Mouse (Mus musculus) layer of hippocampus, postnatal 10 days (tissue): ENCODE measurements around the gene Zc3h4. TPM values are rescaled to one million over a fixed set of nuclear protein-coding genes. Genes with fewer than 3 reads are reported as not detected.
"Not testable (repeated sequence)": the region's sequence is repeated elsewhere in the genome, so short reads cannot be mapped to it uniquely, and the experiment has no call there.

Source experiments
- DNase-seq, 2 experiments: peaks; one replicate each; pipeline ENCODE4 v3.0.0; 2021; ENCODE audit warnings: low spot score in 2 of 2
- long read RNA-seq: library from polyadenylated mRNA; stranded (forward); transcript quantifications from one replicate; pipeline ENCODE4 v2.0.0, GENCODE M21; 2023
- total RNA-seq, 2 experiments: library from RNA; stranded (reverse); gene quantifications; 2 replicates each; pipeline ENCODE4 v1.2.3; 2021

Gene Zc3h4
- 10 to 100 TPM; 46.4 to 52.8 TPM for total RNA-seq
- long read RNA-seq, partial matches to known transcripts = 0 of 15 reads
- long read RNA-seq, other reads (novel, unspliced or antisense) = 15 of 15 reads

DNA sequence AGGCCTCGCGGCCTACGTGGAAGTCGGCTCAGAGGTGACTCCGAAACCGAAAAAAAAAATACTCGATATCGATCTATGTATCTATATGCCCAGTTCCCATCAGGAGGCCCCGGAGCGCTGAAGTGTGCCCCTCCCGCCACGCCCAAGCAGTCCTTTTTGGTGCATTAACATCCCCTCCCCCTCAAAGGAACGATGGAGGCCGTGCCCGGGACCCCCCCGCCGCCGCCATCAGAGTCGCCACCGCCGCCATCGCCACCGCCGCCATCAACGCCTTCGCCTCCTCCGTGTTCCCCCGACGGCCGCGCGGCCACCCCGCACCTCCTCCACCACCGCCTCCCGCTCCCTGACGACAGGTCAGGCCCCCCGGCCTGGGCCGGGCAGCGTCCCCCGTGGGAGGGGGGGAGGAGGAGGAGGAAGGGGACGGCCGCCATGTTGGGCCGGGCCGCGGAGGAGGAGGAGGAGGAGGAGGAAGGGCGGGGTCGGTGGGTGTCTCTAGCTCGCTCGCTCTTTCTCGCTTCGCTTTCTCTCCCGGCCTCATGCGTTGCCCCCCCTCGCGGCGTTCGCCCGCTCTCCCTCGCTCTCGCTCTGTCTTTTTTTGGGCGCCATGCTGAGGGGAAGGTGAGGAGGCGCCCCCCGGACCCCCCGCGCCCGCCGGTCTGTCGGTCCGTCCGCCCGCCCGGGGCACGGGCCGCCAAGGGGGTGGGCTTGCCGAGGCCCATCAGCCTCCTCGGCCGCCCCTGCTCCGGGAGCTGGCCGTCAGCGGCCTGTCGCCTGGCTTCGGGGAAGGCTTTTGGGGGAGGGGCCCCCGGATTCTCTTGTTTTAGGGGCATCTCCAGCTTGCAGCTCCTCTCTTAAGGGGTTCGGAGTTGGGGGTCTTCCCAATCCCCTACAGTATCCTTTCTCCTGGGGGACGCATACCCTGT, at the start of gene Zc3h4:
TSS of gene Zc3h4 (plus strand) at position 222 of the 923 bp plus-strand sequence.
- DNase-seq = peak; percentile 86 to 91

DNA sequence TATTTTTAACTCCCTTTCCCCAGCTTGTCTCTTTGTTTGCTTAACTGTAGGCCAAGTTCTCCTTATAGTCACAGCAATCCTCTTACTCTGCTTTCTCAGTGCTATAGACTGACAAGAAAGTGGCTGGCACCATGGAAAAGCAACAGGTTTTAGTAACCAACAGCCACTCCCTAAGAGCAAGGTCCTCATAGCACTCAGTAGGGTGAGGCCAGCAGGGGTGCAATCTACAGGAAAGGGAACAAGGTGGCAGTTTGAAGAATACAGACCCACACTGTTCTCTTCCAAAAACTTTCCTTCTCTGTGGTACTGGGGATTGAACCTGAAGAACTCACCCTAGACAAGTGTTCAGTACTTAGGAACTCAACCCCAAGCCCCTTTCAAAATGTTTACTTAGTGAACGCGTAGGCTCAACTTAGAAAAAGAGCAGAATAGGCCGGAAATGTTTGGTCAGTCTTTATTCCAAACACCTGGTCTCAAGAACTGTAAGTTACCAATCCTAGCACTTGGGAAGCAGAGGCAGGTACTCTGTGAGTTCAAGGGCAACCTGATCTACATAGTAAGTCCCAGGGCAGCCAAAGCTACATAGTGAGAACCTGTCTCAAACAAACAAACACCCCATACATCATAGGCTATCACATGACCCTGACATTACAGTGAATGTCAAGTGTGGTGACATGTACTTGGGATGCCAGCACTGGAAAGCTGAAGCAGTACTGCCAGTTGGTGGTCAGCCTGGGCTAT, 44.7 kb upstream of the Zc3h4 start:
- DNase-seq = no peak

DNA sequence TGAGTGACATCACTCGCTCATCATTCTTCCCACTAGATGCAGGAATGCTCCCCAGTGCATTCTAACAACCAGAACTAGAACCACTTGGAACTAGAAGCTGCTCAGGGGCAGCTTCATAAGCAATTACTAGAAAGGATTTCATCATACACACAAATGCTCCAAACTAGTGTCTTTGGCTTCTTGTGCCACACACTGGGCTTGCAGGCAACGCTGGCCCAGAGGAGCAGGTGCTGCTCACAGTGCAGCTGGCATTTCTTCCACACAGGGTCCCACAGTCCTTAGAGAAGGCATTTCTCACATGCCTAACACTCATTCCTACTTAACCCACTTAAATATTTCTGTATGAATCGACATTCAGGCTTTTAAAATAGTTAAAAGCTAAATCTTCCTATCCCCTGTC, 43.1 kb upstream of the Zc3h4 start:
- DNase-seq = no peak

DNA sequence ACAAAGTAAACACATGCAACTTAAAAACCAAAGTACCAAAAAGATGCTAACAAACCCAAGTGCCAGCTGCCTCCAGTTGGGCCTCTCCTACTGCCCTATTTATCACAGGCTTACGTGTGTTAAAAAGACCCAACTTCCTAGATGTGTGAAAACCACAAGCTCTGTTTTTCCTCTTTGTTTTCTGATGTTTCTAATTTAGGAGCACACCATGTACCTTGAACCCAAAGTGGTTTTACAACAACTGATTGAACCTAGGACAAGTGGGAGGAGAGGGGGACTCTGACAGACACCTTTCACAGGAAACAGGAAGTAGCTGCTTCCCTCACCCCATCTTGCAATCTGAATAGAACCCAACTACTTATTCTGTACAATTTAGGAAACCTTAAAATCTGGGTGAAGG, 36.4 kb upstream of the Zc3h4 start:
- no peak for DNase-seq

DNA sequence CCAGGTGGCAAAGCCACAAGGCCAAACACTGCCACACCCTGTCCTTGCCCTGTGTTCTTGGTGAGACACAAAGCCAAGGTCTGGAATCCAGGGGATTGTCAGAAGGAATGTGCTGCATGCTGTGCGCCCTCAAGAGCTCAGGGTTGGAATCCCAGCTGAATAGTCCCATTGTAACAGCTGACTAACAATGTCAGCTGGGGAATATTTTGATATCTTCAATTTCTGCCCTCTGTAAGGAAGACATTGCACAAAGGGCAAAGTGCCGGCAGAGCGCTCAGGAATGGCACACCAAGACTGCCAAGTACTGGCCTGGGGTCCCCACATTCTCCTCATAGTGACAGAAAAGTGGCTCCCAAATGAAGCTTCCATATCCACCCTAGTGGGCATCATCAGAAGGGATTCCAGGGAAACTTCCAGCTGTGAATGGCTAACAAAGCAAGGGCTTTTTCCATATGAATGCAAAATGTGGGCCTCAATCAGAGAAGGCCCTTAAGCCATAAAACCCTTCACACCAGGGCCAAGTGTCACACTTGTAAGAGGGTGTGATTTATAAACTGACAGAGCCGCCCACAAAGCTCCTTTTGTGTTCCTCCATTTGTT, 35.7 kb upstream of the Zc3h4 start:
- DNase-seq = no peak

DNA sequence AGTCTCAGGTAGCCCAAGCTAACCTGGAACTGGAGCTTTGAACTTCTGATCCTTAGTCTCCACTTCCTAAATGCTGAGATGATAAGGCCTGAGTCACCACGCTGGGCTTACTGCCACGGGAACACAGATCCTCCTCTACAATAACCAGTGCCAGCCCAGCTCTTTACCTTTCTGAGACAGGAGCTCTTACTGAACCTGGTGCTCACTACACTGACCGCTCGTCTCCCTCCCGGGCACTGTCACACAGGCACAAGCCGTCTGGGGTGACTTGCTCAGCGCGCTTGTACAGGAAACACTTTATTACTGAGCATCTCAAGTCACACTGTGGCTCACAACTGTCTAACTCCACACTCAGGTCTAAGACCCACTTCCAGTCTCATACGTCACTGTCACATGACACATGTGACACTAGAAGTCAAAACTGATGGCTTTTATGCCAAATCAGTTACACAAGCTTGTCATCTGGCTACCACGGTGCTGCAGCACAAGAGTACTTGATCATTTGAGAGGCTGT, 34.5 kb upstream of the Zc3h4 start:
- no peak for DNase-seq

DNA sequence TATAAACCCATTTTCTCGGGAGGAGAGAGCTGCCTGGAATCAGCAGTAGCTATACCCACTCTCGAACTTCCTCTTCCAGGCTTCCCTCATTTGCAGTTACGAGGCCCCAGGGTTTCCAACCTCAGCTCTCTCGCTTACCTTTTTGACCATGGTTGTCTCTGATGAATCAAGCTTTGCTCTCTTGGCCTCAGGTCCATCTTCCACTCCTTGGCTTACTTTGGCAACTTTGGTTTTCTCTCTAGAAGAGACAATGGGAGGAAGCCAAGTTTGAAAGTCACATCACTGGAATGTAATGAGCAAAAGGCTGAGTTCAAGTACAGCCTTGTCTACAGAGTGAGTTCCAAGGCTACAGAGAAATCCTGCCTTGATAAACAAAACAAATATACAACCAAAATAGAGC, 34.0 kb upstream of the Zc3h4 start:
- no peak for DNase-seq

DNA sequence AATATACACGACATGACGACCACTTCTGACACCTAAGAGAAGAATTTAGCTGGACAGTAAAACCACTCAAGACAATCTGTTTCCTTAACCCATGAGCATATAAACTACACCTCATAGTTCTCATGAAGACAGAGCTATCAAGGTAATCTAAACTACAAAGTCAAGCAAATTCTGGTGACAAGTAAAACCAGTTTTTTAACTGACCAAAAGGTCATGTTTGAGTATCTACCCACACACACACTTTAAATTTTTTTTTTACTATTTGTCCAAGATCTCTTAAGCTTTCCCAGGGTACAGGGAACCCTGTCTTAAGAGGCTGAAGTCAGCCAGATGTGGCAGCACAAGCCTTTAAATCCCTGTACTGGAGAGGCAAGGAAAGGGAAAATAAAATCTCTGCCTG, 31.9 kb upstream of the Zc3h4 start:
- DNase-seq = no peak

DNA sequence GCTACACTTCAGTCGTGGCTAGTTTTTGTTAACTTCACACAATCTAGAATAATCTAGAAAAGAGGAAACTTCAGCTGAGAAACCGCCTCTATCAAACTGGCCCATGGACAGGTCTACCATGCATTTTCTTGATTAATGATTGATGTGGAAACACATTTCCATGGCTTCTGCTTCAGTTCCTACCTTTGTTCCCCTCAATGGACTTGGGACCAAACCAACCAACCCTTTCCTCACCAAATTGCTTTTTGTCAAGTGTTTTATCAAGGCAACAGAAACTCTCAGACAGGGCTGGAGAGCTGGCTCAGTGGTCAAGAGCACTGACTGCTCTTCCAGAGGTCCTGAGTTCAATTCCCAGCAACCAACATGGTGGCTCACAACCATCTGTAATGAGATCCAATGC, 30.1 kb upstream of the Zc3h4 start:
- no peak for DNase-seq

DNA sequence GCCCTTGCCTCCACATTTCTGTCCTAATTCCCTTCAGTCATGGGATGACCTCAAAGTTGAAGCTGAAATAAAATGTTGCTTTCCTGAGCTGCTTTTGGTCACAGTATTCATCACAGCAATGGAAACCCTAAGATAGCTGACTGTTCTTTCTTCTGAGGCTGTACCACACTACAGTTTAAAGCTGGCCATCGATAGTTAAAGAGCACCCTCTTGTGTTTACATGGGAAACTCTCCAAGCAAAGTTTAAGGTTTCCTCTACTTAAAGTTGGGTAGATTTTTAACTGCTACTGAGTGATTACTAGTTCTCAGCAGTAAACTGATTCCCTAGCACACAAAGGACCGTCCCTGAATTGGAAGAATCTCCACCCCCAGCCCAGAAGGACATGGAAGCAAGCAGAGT, 27.0 kb upstream of the Zc3h4 start:
- no peak for DNase-seq

DNA sequence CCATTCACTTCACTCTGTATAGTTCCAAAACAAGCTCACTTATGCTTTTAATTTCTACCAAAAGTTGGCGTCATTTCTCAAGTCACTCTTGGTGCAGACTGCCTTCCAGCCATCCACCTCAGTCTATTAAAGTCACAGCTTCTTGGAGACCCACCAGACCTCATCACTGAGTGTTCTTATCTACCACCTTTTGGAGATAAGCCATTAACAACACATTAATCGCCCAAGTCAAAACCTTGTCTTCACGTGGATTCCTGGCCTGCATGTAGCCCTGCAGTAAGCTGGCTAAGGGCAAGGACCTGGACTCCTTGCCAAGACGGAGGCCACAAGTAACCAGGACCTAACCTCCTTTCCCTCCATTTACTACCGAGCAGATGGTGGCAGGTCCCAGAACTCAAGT, 25.7 kb upstream of the Zc3h4 start:
- DNase-seq = no peak

DNA sequence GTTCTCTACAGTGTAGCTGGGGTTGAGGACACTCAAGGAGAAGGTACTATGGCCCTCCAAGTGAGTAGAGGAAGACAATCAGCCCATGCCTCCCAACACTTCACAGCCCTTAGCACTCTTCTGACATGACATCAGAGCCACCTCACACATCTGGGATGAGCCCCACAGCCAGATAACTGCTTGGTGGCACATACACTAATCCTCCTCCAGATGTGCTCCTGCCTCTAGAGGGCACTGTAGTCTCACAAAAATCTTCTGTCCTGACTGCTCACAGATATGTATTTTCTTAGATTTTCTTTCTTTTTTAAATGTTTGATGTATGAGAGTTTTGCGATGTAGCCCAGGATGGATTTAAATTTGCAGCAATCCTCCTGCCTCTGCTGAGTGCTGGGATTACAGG, 24.2 kb upstream of the Zc3h4 start:
- peak; percentile 33 to 51 for DNase-seq

DNA sequence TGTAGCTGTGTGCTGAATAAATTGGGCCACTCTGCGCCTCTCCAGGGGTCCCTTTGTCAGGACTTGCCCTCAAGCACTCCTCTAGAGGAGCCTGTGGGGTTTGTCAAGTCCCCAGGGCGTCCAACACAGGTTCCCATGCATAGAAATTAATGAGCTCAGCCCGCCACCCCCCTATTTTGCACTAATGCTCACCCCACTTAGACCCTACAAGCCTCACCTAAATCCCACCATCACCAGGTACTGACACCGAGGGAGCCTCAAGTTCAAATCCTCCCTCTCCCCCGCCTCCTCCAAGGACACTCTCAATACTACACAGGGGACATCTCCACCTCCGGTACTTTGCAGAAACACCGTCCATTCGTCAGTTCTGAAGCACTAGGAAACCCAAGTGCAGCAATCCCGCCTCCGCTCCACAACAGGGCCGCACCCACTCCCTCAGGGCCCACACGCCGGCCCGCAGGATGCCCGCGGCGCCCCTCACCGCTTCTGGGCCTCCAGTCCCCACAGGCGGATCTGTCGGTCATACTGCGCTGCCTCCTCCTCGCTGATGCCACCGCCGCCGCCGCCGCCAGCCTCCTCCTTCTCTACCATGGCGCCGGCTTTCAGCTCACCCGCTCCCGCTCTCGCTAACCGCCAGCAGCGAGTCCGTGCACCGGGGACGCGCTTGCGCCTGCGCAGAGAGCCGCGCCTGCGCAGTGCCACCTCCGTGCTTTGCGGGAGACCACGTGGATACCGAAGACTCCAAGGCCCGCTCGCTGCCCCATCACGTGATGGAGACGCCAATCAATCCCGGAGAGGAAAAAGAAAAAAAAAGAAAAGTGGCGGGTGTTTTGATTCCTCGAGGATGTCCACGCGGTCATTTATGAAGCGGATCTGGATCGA, 13.3 kb upstream of the Zc3h4 start, which contains the start of gene Sae1:
TSS of gene Sae1 (minus strand) at position 647 of the 882 bp plus-strand sequence.
- peak; percentile 97 for DNase-seq

DNA sequence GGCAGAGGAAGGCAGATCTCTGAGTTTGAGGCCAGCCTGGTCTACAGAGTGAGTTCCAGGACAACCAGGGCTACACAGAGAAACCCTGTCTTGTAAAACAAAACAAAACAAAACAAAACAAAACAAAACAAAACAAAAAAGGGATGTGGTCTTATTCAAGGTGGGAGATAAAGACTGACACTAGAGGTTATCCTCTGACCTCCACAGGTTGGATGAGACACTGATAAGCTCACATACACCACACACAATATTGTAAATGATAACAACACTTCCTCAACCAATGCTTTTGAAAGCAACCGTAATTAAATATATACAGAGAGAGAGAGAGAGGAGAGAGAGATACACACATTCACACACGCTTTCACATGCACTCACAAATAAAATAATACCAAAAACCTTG, 10.8 kb upstream of the Zc3h4 start:
- DNase-seq = not testable (repeated sequence)

DNA sequence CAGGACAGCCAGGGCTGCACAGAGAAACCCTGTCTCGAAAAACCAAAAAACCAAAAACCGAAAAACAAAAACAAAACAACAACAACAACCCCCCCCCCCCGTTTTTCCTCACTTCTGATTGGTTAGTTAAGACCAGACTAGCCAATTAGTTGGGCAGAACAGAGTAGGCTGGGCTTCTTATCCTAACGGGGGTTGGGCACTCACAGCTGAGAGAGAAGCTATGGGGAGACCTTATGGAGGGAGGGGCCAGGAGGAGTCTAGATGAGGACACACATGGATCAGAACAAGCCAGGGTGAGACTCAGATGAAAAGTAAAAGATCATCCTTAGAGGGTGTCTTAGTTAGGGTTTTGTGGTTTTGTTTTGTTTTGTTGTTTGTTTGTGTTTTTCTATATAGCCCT, 7.8 kb upstream of the Zc3h4 start:
- DNase-seq = no peak

DNA sequence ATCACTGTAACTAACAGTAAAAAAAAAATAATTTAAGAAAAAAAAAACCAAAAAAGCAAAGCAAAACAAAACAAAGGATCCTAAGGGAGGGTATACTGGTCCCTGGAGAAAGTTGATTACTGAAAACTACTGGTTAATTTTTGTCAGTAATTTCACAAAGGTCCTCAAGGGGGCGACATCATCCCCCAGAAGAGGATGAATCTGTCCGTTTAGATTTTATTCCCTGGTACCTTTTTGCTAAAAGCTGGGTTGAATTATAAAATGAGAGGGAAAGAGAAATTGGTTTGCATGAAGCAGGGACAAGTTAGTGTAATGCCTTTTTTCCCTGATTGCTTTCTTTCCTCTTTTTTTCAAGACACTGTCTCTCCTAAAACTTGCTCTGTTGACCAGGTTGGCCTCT, 4.8 kb upstream of the Zc3h4 start:
- DNase-seq = peak; percentile 35 to 65

DNA sequence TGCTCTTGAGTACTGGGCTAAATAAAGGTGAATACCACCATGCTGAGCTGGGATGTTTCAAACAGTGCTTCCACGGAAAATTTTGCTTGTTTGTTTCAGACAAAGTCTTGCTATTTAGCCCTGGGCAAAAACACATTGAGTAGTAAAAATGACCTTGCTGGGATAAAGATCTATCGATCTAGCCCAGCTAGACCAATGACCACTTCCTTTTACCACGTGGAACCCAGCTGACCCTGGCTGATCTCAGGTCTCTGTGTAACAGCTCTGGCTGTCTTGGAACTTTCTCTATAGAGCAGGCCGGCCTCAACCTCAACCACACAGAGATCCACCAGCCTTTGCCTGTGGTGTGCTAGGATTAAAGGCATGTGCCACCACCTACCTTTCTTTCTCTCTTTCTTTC, 3.2 kb upstream of the Zc3h4 start:
- DNase-seq = no peak

DNA sequence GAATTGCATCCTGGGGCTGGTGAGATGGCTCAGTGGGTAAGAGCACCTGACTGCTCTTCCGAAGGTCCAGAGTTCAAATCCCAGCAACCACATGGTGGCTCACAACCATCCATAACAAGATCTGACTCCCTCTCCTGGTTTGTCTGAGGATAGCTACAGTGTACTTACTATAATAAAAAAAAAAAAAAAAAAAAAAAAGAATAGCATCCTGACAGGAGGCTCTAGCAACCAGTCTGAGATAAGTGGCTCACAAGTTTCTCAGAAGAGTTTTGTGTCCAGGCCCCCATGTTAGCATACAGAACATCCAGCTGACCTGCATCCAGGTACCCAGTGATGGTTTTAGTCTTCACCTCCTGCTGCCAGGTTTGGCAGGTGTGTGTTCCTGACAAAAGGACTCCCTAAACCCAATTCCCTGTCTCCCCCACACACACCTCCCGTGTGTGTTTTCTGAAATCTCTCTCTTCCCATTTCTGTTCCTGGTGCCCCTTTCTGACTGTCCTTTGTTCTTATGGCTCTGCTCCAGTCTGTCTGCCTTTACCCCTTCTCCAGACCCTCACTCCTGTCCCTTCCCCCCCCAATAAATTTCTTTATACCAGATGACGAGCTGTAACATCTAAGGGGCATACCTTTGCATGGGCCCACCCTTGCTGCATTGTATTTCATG, 2.2 kb upstream of the Zc3h4 start:
- no peak for DNase-seq

DNA sequence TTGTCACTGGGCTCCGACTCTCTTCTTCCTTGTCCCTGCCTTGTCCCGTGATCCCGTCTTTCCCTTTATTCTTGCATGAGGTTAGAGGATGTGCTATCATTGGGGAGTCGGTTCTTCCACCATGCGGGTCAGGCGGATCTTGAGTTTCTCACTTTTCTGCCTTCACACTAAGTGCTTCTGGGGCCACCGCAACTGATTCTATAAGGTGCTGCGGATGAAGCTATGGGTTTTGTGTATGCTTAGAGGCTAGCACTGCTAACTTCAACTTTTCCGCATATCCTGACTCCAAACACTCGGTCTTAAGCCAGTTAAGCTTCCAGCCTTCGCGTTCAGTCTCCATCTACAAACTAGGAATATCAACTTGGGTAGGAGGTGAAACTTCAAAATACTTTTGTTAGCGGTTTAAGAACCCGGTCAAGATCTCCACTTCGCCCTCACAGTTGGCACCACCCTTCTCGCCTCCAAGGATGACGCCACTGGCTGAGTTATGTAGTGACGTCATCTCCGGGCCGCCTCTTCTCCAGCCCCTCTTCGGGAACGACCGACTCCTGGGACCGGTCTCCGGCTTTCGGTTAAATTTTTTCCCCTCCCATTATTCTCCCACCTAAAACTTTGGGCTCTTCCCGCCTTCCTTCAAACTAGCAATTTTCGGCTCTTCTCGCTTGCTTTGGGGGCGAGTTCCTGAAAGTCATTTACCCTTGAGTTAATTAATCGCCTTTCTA, 1.5 kb upstream of the Zc3h4 start:
- peak; percentile 83 to 87 for DNase-seq
